Mouse (Mus musculus) liver, postnatal 0 days (tissue): ENCODE data around the gene Fads6. TPM values are rescaled to one million over a fixed set of nuclear protein-coding genes. Genes with fewer than 3 reads are reported as not detected.

Source experiments
- ATAC-seq: fragments of 200-750 bp; cut with Nextera tagmentation; 2 replicates; pipeline ENCODE4 v1.8.0; 2017; ENCODE audit warnings: mild to moderate bottlenecking, moderate library complexity
- DNase-seq: peaks from one replicate; pipeline ENCODE4 v3.0.0-alpha.2; 2016
- H3K27ac ChIP-seq: fragments of 300-500 bp; sonication (generic); 2 replicates; pipeline ENCODE4 v1.5.1; 2014; ENCODE audit warnings: antibody characterized with exemption, moderate library complexity, mild to moderate bottlenecking, low read depth
- H3K27me3 ChIP-seq: fragments of 300-500 bp; sonication (generic); 2 replicates; pipeline ENCODE4 v1.6.1; 2014; ENCODE audit warnings: low read length, control low read depth, mixed read lengths; ENCODE audit not compliant: insufficient read depth
- H3K36me3 ChIP-seq: fragments of 300-500 bp; sonication (generic); replicated peaks from 2 replicates; pipeline ENCODE4 v1.6.1; 2014; ENCODE audit warnings: mild to moderate bottlenecking, control low read depth, low read length, moderate library complexity, mixed read lengths; ENCODE audit not compliant: insufficient read depth
- H3K4me1 ChIP-seq: fragments of 300-500 bp; sonication (generic); 2 replicates; pipeline ENCODE4 v1.6.1; 2014; ENCODE audit warnings: antibody characterized with exemption, mild to moderate bottlenecking, control low read depth; ENCODE audit not compliant: insufficient read depth
- H3K4me2 ChIP-seq: fragments of 300-500 bp; sonication (generic); 2 replicates; pipeline ENCODE4 v1.6.1; 2014; ENCODE audit warnings: low read depth, mild to moderate bottlenecking, low read length, moderate library complexity, mixed read lengths
- H3K4me3 ChIP-seq: fragments of 300-500 bp; sonication (generic); 2 replicates; pipeline ENCODE4 v1.5.1; 2014; ENCODE audit warnings: low read depth, low read length
- H3K9ac ChIP-seq: fragments of 300-500 bp; sonication (generic); replicated peaks from 2 replicates; pipeline ENCODE4 v1.6.1; 2014; ENCODE audit warnings: mild to moderate bottlenecking, moderate library complexity
- H3K9me3 ChIP-seq: fragments of 300-500 bp; sonication (generic); 2 replicates; pipeline ENCODE4 v1.6.1; 2016; ENCODE audit warnings: mild to moderate bottlenecking, control low read depth, low read length, mixed read lengths
- CTCF ChIP-seq: sonication (generic); IDR thresholded peaks from 2 replicates; pipeline ENCODE4 v1.5.1; 2016; ENCODE audit warnings: antibody characterized with exemption, low read depth
- EP300 ChIP-seq: IDR thresholded peaks from 2 replicates; pipeline ENCODE4 v1.6.1; 2016; ENCODE audit warnings: antibody characterized with exemption, low read depth, mild to moderate bottlenecking
- WGBS: fragments of 180-500 bp; shearing (Covaris S2); extraction: QIAGEN DNeasy Blood & Tissue Kit; methylation state at CpG from one replicate; pipeline ENCODE4 v1.1.7; 2014; ENCODE audit not compliant: insufficient replicate concordance; 5-methylcytosine and 5-hydroxymethylcytosine counted together
- polyA plus RNA-seq: library from polyadenylated mRNA; unstranded; fragments of >200 nt; fragmentation: Nextera tagmentation; extraction: Ambion mirVana; gene quantifications from 2 replicates; pipeline ENCODE4 v1.2.1, GENCODE M21; 2015

Fads6 gene
- polyA plus RNA-seq, 1 experiment from 2014 or later = 4.6 TPM

GRCm38 (mm10) chr11:115337350-115337749, 39.9 kb upstream of the Fads6 start:
- Histone ChIP-seq H3K9ac (no peak overlapping the region), H3K4me1 (no peaks in the 10 kb centered on the region), H3K27ac (no peak overlapping the region), H3K27me3 (peaks cover 50% of the 10 kb centered on the region), H3K4me2 (no peak overlapping the region), H3K9me3 (no peaks in the 10 kb centered on the region), H3K36me3 (no peaks in the 10 kb centered on the region), H3K4me3 (no peak overlapping the region)
- WGBS = 24% methylated on average over 3 of the region's 3 CpGs
- DNase-seq = no peak
- no peak for TF ChIP-seq CTCF
- TF ChIP-seq EP300 = no peak
- no peak for ATAC-seq

GRCm38 (mm10) chr11:115336115-115336514, 38.7 kb upstream of the Fads6 start:
- H3K27me3 ChIP-seq = peaks cover 50% of the 10 kb centered on the region
- no peaks in the 10 kb centered on the region for H3K4me1 ChIP-seq
- H3K9me3 ChIP-seq = no peaks in the 10 kb centered on the region
- ATAC-seq (no peak), DNase-seq (no peak)
- WGBS = 21% methylated on average over 6 of the region's 6 CpGs
- no peak overlapping the region for H3K27ac ChIP-seq
- H3K4me2 ChIP-seq = no peak overlapping the region
- H3K4me3 ChIP-seq = no peak overlapping the region
- TF ChIP-seq EP300 (no peak), CTCF (no peak)
- no peaks in the 10 kb centered on the region for H3K36me3 ChIP-seq
- H3K9ac ChIP-seq = no peak overlapping the region

GRCm38 (mm10) chr11:115335223-115335622, 37.8 kb upstream of the Fads6 start:
- no peaks in the 10 kb centered on the region for H3K36me3 ChIP-seq
- H3K4me1 ChIP-seq = no peaks in the 10 kb centered on the region
- peaks cover 50% of the 10 kb centered on the region for H3K27me3 ChIP-seq
- H3K9me3 ChIP-seq = no peaks in the 10 kb centered on the region
- no peak overlapping the region for H3K4me2 ChIP-seq
- no peak for TF ChIP-seq CTCF
- no peak for TF ChIP-seq EP300
- H3K9ac ChIP-seq = no peak overlapping the region
- no peak overlapping the region for H3K4me3 ChIP-seq
- ATAC-seq (no peak), DNase-seq (no peak)
- H3K27ac ChIP-seq = no peak overlapping the region
- WGBS = 50% methylated on average over 12 of the region's 12 CpGs

GRCm38 (mm10) chr11:115334531-115334930, 37.1 kb upstream of the Fads6 start, which contains the start of gene Otop3:
TSS of gene Otop3 (plus strand) at chr11:115334731.
- TF ChIP-seq CTCF = no peak
- no peaks in the 10 kb centered on the region for H3K4me1 ChIP-seq
- WGBS = 4% methylated on average over 29 of the region's 29 CpGs
- ATAC-seq (no peak), DNase-seq (no peak)
- H3K9me3 ChIP-seq = no peaks in the 10 kb centered on the region
- H3K36me3 ChIP-seq = no peaks in the 10 kb centered on the region
- H3K4me2 ChIP-seq = peak within 1 kb of the TSS; percentile 29
- no peak within 1 kb of the TSS for H3K9ac ChIP-seq
- no peak within 1 kb of the TSS for H3K27ac ChIP-seq
- H3K27me3 ChIP-seq = peaks cover 48% of the 10 kb centered on the region
- peak within 1 kb of the TSS; percentile 9; the same call in 1 of the 2 replicates for H3K4me3 ChIP-seq

DNA sequence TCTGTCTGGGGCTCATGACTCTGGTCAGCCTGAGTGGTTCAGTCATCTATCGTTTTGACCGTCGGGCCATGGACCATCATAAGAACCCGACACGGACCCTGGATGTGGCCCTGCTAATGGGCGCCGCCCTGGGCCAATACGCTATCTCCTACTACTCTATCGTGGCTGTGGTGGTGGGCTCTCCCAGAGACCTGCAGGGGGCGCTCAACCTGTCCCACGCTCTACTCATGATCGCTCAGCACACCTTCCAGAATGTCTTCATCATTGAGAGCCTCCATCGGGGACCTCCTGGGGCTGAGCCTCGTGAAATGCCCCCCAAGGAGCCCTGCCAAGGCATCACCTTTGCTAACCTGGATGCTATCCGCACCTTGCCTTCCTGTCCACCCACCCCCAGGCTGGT, 31.9 kb upstream of the Fads6 start:
- ATAC-seq = no peak
- H3K27me3 ChIP-seq = peaks cover 21% of the 10 kb centered on the region
- TF ChIP-seq CTCF (peak; percentile 32; the same call in 1 of the 2 replicates), EP300 (no peak)

GRCm38 (mm10) chr11:115326730-115327129, 29.3 kb upstream of the Fads6 start:
- no peak overlapping the region for H3K4me3 ChIP-seq
- H3K36me3 ChIP-seq = no peaks in the 10 kb centered on the region
- H3K27ac ChIP-seq = no peak overlapping the region
- no peaks in the 10 kb centered on the region for H3K9me3 ChIP-seq
- peaks cover 30% of the 10 kb centered on the region for H3K27me3 ChIP-seq
- H3K4me2 ChIP-seq = no peak overlapping the region
- TF ChIP-seq CTCF = no peak
- TF ChIP-seq EP300 = no peak
- H3K9ac ChIP-seq = no peak overlapping the region
- WGBS = 67% methylated on average over 7 of the region's 7 CpGs
- 0 out of 2 replicates have a peak, but pooled peaks cover 3% of the 10 kb centered on the region for H3K4me1 ChIP-seq
- ATAC-seq = no peak
- no peak for DNase-seq

More for the DNA sequence above, 31.9 kb upstream of the Fads6 start:
- H3K9me3 ChIP-seq = no peaks in the 10 kb centered on the region
- H3K4me1 ChIP-seq = no peaks in the 10 kb centered on the region
- H3K27ac ChIP-seq = no peak overlapping the region
- H3K9ac ChIP-seq = no peak overlapping the region
- H3K4me3 ChIP-seq = no peak overlapping the region
- no peaks in the 10 kb centered on the region for H3K36me3 ChIP-seq
- DNase-seq = peak; percentile 39
- WGBS = 63% methylated on average over 15 of the region's 15 CpGs
- no peak overlapping the region for H3K4me2 ChIP-seq

- H3K27ac ChIP-seq = no peak overlapping the region
- no peak overlapping the region for H3K4me2 ChIP-seq
- no peaks in the 10 kb centered on the region for H3K36me3 ChIP-seq
- H3K9ac ChIP-seq = no peak overlapping the region
- WGBS = 20% methylated on average over 32 of the region's 32 CpGs
- DNase-seq = no peak
- no peak overlapping the region for H3K4me3 ChIP-seq
- no peak for ATAC-seq
- H3K4me1 ChIP-seq = peaks cover 4% of the 10 kb centered on the region; the same call in 1 of the 2 replicates
- peaks cover 64% of the 10 kb centered on the region for H3K27me3 ChIP-seq
- H3K9me3 ChIP-seq = no peaks in the 10 kb centered on the region
- TF ChIP-seq EP300 (no peak), CTCF (no peak)
These were observed 25.9 kb upstream of the Fads6 start for GRCm38 (mm10) chr11:115323354-115323753.
